Comparison of ENCODE assay signal across 24 mouse cellular contexts in the genomic region with DNA sequence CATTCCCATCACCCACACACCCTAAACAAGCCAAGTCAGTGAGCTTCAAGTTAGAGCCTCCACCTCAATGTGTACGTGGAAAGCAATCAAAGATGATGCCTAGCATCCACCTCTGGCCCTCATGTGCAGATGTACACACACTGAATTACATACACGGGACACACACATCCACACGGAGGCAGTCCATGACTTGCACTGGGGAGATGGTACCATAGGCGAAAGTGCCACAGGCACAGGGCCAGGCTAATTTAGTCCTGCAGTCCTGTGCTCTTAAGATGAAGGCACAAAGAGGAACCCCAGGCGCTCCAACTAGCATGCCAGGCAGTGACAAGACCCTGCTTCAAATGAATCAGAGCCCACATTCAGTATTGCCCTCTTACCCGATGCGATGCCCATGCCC.
"Had no signal": no experiment of that assay in that cellular context is flagged by ENCODE, and none has a peak within 500 bp of the region (broad histone marks: within the 10 kb centered on the region; RNA-seq: fewer than 3 reads in every experiment).

No protein-coding gene starts in this region.

- H3K4me1 ChIP-seq: heart, embryonic 13.5 days; hindbrain, embryonic 13.5 days; hindbrain, embryonic 15.5 days; kidney, embryonic 15.5 days; limb, embryonic 13.5 days; limb, embryonic 15.5 days; liver, embryonic 12.5 days had no signal

- H3K9ac ChIP-seq: forebrain, postnatal 0 days; heart, embryonic 13.5 days; heart, embryonic 15.5 days; hindbrain, embryonic 13.5 days; hindbrain, embryonic 15.5 days; kidney, embryonic 15.5 days; limb, embryonic 13.5 days; limb, embryonic 15.5 days; liver, embryonic 12.5 days; liver, embryonic 14.5 days had no signal

- H3K9me3 ChIP-seq: heart, embryonic 13.5 days; heart, embryonic 15.5 days; hindbrain, embryonic 13.5 days; hindbrain, embryonic 15.5 days; kidney, embryonic 15.5 days; limb, embryonic 13.5 days; limb, embryonic 15.5 days; liver, embryonic 12.5 days had no signal

- DNase-seq: forebrain, postnatal 0 days; gastrocnemius, postnatal 14 days; gastrocnemius, postnatal 36 days; kidney, adult 11 months; kidney, adult 2 months; kidney, adult 9 months; kidney, postnatal 14 days; kidney, postnatal 36 days; layer of hippocampus, adult 9-11 months; layer of hippocampus, postnatal 36 days; left cerebral cortex, postnatal 4 days; lung, adult 18-20 months had no signal

- ATAC-seq: forebrain, postnatal 0 days; hindbrain, postnatal 0 days; intestine, embryonic 16.5 days; liver, embryonic 12.5 days had no signal

- H3K4me3 ChIP-seq: heart, embryonic 13.5 days; heart, embryonic 15.5 days; hindbrain, embryonic 13.5 days; hindbrain, embryonic 15.5 days; kidney, embryonic 15.5 days; limb, embryonic 13.5 days; limb, embryonic 15.5 days; liver, embryonic 12.5 days had no signal

- H3K27me3 ChIP-seq: heart, embryonic 13.5 days; heart, embryonic 15.5 days; hindbrain, embryonic 13.5 days; hindbrain, embryonic 15.5 days; kidney, embryonic 15.5 days; limb, embryonic 13.5 days; limb, embryonic 15.5 days; liver, embryonic 12.5 days had no signal

- H3K27ac ChIP-seq: heart, embryonic 13.5 days; heart, embryonic 15.5 days; hindbrain, embryonic 13.5 days; hindbrain, embryonic 15.5 days; hindbrain, postnatal 0 days; kidney, embryonic 15.5 days; kidney, postnatal 0 days; limb, embryonic 13.5 days; limb, embryonic 15.5 days; liver, embryonic 12.5 days; liver, embryonic 14.5 days had no signal

- H3K4me2 ChIP-seq: heart, embryonic 13.5 days; heart, embryonic 15.5 days; hindbrain, embryonic 13.5 days; hindbrain, embryonic 15.5 days; kidney, embryonic 15.5 days; limb, embryonic 13.5 days; limb, embryonic 15.5 days; liver, embryonic 12.5 days had no signal
